Mouse (Mus musculus): ENCODE measurements around the gene Micu1.

DNA sequence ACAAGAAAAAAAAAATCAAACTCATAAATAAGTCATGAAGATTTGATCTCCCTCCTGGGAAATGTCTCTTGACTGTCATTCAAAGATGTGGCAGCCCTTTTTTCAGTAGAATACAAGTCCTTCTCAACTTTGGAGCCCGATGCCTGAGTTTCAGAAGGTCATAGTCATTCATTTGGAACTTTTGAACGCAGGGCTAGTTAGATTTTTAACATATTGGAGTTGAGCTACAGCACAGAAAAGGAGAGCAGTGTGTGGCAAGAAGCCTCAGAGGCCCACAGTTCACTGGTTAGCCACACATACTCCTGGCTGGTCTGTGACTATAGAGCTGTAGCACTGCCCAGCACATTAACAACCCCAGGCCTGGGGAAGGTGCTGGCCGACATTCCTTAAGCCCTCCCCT, 96.1 kb downstream of the Micu1 start:
- TF ChIP-seq CTCF (IDR thresholded peaks at IDR 0.05; ENCODE audit: borderline replicate concordance, insufficient read depth, low read depth, low read length), result no peak
- no peak for TF ChIP-seq POLR2A (IDR thresholded peaks at IDR 0.05; ENCODE audit: borderline replicate concordance, insufficient read depth, low read length)

Data from cerebellum, adult 2 months (tissue).